Mouse (Mus musculus): ENCODE data around the gene Syn3.

DNA sequence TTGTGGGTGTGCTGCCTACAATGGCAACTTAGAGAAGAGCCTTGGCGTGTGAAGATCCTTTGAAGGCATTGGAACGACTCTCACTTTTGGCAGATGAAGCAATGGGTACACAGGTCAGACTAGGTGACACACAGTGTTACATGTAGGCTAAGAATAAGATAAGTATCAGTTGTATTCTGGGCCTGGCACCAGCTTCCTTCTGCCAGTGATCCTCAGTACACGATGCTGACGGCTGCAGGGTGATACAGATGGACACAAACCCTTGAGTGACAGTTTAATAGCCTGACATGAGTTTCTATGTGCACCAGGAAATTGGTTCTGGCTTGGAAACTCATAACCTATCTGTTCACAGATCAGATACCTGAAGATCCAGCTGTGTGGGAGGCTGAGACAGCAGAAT, 391.0 kb downstream of the Syn3 start:
- TF ChIP-seq CTCF (IDR thresholded peaks at IDR 0.05; ENCODE audit: low read depth) (no peak), EP300 (optimal IDR thresholded peaks at IDR 0.05) (no peak)
